Mouse (Mus musculus): ENCODE results near the gene Tfr2. TPM values are rescaled to one million over a fixed set of nuclear protein-coding genes. Genes with fewer than 3 reads are reported as not detected.

Gene Tfr2
- polyA plus RNA-seq, 1 experiment = 9.2 TPM

- Histone ChIP-seq H3K4me1 (ENCODE audit: control insufficient read depth) (peaks cover 64% of the 10 kb centered on the region), H3K4me3 (replicated peaks) (no peak overlapping the region), H3K9me3 (ENCODE audit: control insufficient read depth, low read length) (no peaks in the 10 kb centered on the region), H3K36me3 (ENCODE audit: control insufficient read depth) (peaks cover 73% of the 10 kb centered on the region), H3K27me3 (ENCODE audit: control insufficient read depth) (no peaks in the 10 kb centered on the region)
- no peak for TF ChIP-seq GATA1 (IDR thresholded peaks at IDR 0.05; ENCODE audit: low read length)
- no peak for TF ChIP-seq TAL1 (IDR thresholded peaks at IDR 0.05; ENCODE audit: low read length)
Observed at GRCm38 (mm10) chr5:137528247-137528968, 41.2 kb upstream of the Tfr2 start.

- Histone ChIP-seq H3K36me3 (ENCODE audit: control insufficient read depth) (peaks cover 63% of the 10 kb centered on the region), H3K4me1 (ENCODE audit: control insufficient read depth) (peaks cover 73% of the 10 kb centered on the region), H3K27me3 (ENCODE audit: control insufficient read depth) (no peaks in the 10 kb centered on the region), H3K4me3 (replicated peaks) (no peak overlapping the region), H3K9me3 (ENCODE audit: control insufficient read depth, low read length) (no peaks in the 10 kb centered on the region)
- TF ChIP-seq TAL1 (IDR thresholded peaks at IDR 0.05; ENCODE audit: low read length) (no peak), GATA1 (IDR thresholded peaks at IDR 0.05; ENCODE audit: low read length) (no peak)
Observed at GRCm38 (mm10) chr5:137529221-137529995, 40.2 kb upstream of the Tfr2 start.

- H3K9me3 ChIP-seq (ENCODE audit: control insufficient read depth, low read length) = no peaks in the 10 kb centered on the region
- peak overlapping the region; percentile 89 for H3K4me3 ChIP-seq (replicated peaks)
- peaks cover 57% of the 10 kb centered on the region for H3K36me3 ChIP-seq (ENCODE audit: control insufficient read depth)
- no peak for TF ChIP-seq GATA1 (IDR thresholded peaks at IDR 0.05; ENCODE audit: low read length)
- no peak for TF ChIP-seq TAL1 (IDR thresholded peaks at IDR 0.05; ENCODE audit: low read length)
- peaks cover 73% of the 10 kb centered on the region for H3K4me1 ChIP-seq (ENCODE audit: control insufficient read depth)
- H3K27me3 ChIP-seq (ENCODE audit: control insufficient read depth) = no peaks in the 10 kb centered on the region
Observed at GRCm38 (mm10) chr5:137530075-137530474, 39.6 kb upstream of the Tfr2 start.

- peak overlapping the region; percentile 89 for H3K4me3 ChIP-seq (replicated peaks)
- no peaks in the 10 kb centered on the region for H3K9me3 ChIP-seq (ENCODE audit: control insufficient read depth, low read length)
- H3K4me1 ChIP-seq (ENCODE audit: control insufficient read depth) = peaks cover 70% of the 10 kb centered on the region
- TF ChIP-seq GATA1 (IDR thresholded peaks at IDR 0.05; ENCODE audit: low read length) (no peak), TAL1 (IDR thresholded peaks at IDR 0.05; ENCODE audit: low read length) (no peak)
- peaks cover 49% of the 10 kb centered on the region for H3K36me3 ChIP-seq (ENCODE audit: control insufficient read depth)
- no peaks in the 10 kb centered on the region for H3K27me3 ChIP-seq (ENCODE audit: control insufficient read depth)
Observed at GRCm38 (mm10) chr5:137530588-137531413, 38.8 kb upstream of the Tfr2 start.

GRCm38 (mm10) chr5:137531414-137532130, 38.1 kb upstream of the Tfr2 start:
- Histone ChIP-seq H3K27me3 (ENCODE audit: control insufficient read depth) (peaks cover 2% of the 10 kb centered on the region; the same call in 1 of the 2 replicates), H3K4me3 (replicated peaks) (peak overlapping the region; percentile 89), H3K36me3 (ENCODE audit: control insufficient read depth) (peaks cover 42% of the 10 kb centered on the region), H3K4me1 (ENCODE audit: control insufficient read depth) (peaks cover 63% of the 10 kb centered on the region), H3K9me3 (ENCODE audit: control insufficient read depth, low read length) (no peaks in the 10 kb centered on the region)
- TF ChIP-seq GATA1 (IDR thresholded peaks at IDR 0.05; ENCODE audit: low read length) (no peak), TAL1 (IDR thresholded peaks at IDR 0.05; ENCODE audit: low read length) (no peak)

- H3K36me3 ChIP-seq (ENCODE audit: control insufficient read depth) = peaks cover 36% of the 10 kb centered on the region
- TF ChIP-seq GATA1 (IDR thresholded peaks at IDR 0.05; ENCODE audit: low read length) (no peak), TAL1 (IDR thresholded peaks at IDR 0.05; ENCODE audit: low read length) (no peak)
- H3K27me3 ChIP-seq (ENCODE audit: control insufficient read depth) = peaks cover 9% of the 10 kb centered on the region
- peak overlapping the region; percentile 89 for H3K4me3 ChIP-seq (replicated peaks)
- H3K9me3 ChIP-seq (ENCODE audit: control insufficient read depth, low read length) = no peaks in the 10 kb centered on the region
- peaks cover 59% of the 10 kb centered on the region for H3K4me1 ChIP-seq (ENCODE audit: control insufficient read depth)
Observed at GRCm38 (mm10) chr5:137532131-137532807, 37.4 kb upstream of the Tfr2 start.

GRCm38 (mm10) chr5:137532808-137533116, 36.9 kb upstream of the Tfr2 start:
- TF ChIP-seq TAL1 (IDR thresholded peaks at IDR 0.05; ENCODE audit: low read length) = no peak
- TF ChIP-seq GATA1 (IDR thresholded peaks at IDR 0.05; ENCODE audit: low read length) = no peak
- H3K9me3 ChIP-seq (ENCODE audit: control insufficient read depth, low read length) = no peaks in the 10 kb centered on the region
- H3K27me3 ChIP-seq (ENCODE audit: control insufficient read depth) = peaks cover 12% of the 10 kb centered on the region
- peaks cover 55% of the 10 kb centered on the region for H3K4me1 ChIP-seq (ENCODE audit: control insufficient read depth)
- peak overlapping the region; percentile 89 for H3K4me3 ChIP-seq (replicated peaks)
- H3K36me3 ChIP-seq (ENCODE audit: control insufficient read depth) = peaks cover 31% of the 10 kb centered on the region

Measured in erythroblast, embryonic 14.5 days (primary cell).